Mouse (Mus musculus): Measurements from ENCODE around the gene Shq1. TPM values are rescaled to one million over a fixed set of nuclear protein-coding genes. Genes with fewer than 3 reads are reported as not detected.

The Shq1 gene
- polyA plus RNA-seq, 1 experiment from 2014 or later: 14.3 TPM

DNA sequence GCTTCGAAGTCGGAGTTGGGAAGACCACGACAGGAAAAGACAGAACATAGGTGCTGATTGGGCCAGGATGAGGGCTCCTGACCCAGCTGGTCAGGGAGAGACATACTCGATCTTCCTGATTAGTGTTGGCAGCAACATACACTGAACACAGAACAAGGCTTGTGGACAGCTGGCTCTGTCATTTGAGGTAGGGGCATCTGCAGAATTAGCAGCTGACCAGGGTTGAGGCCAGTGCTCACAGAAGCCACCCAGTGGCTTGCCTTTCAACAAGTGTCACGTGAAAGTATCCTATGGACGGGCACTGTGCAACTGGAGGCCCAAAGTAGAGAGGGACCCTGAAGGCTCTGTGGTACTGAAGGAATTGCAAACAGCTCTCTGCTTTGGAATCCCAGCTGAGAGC is 104.2 kb downstream of the Shq1 start:
- Histone ChIP-seq H3K9ac (replicated peaks; ENCODE audit: low read depth, low read length) (no peak overlapping the region), H3K36me3 (ENCODE audit: control insufficient read depth, insufficient read depth) (no peaks in the 10 kb centered on the region), H3K27me3 (replicated peaks; ENCODE audit: control insufficient read depth, insufficient read depth, low read length) (no peaks in the 10 kb centered on the region), H3K4me3 (replicated peaks; ENCODE audit: low read length) (no peak overlapping the region), H3K4me2 (ENCODE audit: low read length) (no peak overlapping the region), H3K9me3 (ENCODE audit: control insufficient read depth, low read length) (no peaks in the 10 kb centered on the region), H3K4me1 (replicated peaks; ENCODE audit: control insufficient read depth, insufficient read depth, low read length) (peaks cover 21% of the 10 kb centered on the region), H3K27ac (ENCODE audit: low read length) (no peak overlapping the region)
- 78% methylated on average over 6 of the region's 6 CpGs for WGBS
- ATAC-seq: no peak

DNA sequence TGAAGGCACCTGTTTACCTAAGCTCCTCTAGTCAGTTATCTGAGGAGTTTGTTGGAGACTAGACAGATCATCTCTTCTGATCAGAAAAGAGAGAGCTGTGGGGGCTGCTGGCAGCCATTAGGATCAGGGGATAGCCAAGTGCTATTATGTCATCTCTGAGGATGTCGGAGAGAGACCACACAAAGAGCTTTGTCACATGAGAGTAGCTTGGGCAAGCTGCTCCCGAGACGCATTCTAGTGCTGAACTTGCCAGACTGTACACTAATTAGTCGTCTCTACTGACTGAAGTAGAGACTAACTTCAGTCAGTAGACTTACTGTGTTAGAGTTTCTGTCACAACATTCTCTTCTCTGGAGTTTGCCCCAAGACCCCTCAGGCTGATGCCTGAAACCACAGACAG is 106.4 kb downstream of the Shq1 start:
- H3K9ac ChIP-seq (replicated peaks; ENCODE audit: low read depth, low read length): no peak overlapping the region
- WGBS: 10% methylated on average over 4 of the region's 4 CpGs
- no peak overlapping the region for H3K4me2 ChIP-seq (ENCODE audit: low read length)
- no peak for ATAC-seq
- H3K4me3 ChIP-seq (replicated peaks; ENCODE audit: low read length): no peak overlapping the region
- H3K27me3 ChIP-seq (replicated peaks; ENCODE audit: control insufficient read depth, insufficient read depth, low read length): no peaks in the 10 kb centered on the region
- H3K36me3 ChIP-seq (ENCODE audit: control insufficient read depth, insufficient read depth): no peaks in the 10 kb centered on the region
- no peak overlapping the region; the same call in 1 of the 2 replicates for H3K27ac ChIP-seq (ENCODE audit: low read length)
- peaks cover 21% of the 10 kb centered on the region for H3K4me1 ChIP-seq (replicated peaks; ENCODE audit: control insufficient read depth, insufficient read depth, low read length)
- H3K9me3 ChIP-seq (ENCODE audit: control insufficient read depth, low read length): no peaks in the 10 kb centered on the region

DNA sequence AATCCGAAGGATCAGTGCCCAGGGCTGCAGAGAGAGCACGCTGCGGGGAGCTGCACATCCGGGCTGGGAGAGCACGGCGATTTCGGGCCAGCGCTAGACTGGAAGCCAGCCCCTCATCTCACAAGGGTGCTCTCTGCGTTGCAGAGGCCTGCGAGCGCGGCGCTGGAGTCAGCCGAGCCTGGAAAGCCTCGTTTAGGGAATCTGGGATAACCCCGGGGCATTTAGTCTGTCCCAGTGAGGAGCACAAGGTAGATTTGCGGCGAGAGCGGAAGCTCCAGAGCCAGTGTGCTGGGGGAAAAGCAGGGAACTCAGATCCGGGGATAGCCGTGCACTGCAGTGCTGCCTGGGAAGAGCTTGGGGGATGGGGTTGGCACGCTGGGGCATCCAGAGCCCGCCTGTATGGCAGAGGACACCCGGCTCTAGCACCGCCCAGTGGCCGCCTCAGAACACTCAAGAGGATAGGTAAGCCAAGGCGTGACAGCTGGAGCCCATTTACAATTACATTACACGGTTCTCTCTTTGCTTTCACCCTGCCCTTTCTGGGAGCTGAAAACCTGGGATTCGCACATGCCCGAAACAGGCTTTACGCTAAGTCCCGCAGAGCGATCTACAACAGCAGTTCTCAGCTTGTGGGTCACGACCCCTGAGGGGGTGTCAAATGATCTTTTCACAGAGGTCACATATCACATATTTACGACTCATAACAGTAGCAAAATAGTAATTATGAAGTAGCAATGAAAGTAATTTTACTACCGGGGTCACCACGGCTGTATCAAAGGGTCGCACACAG is 107.2 kb downstream of the Shq1 start:
- Histone ChIP-seq H3K4me1 (replicated peaks; ENCODE audit: control insufficient read depth, insufficient read depth, low read length) (peaks cover 21% of the 10 kb centered on the region), H3K4me3 (replicated peaks; ENCODE audit: low read length) (peak overlapping the region; percentile 58), H3K9me3 (ENCODE audit: control insufficient read depth, low read length) (no peaks in the 10 kb centered on the region), H3K27me3 (replicated peaks; ENCODE audit: control insufficient read depth, insufficient read depth, low read length) (no peaks in the 10 kb centered on the region), H3K27ac (ENCODE audit: low read length) (peak overlapping the region; percentile 90), H3K4me2 (ENCODE audit: low read length) (peak overlapping the region; percentile 100), H3K36me3 (ENCODE audit: control insufficient read depth, insufficient read depth) (no peaks in the 10 kb centered on the region), H3K9ac (replicated peaks; ENCODE audit: low read depth, low read length) (peak overlapping the region; percentile 82)
- 9% methylated on average over 38 of the region's 38 CpGs for WGBS
- peak; percentile 94 for ATAC-seq

DNA sequence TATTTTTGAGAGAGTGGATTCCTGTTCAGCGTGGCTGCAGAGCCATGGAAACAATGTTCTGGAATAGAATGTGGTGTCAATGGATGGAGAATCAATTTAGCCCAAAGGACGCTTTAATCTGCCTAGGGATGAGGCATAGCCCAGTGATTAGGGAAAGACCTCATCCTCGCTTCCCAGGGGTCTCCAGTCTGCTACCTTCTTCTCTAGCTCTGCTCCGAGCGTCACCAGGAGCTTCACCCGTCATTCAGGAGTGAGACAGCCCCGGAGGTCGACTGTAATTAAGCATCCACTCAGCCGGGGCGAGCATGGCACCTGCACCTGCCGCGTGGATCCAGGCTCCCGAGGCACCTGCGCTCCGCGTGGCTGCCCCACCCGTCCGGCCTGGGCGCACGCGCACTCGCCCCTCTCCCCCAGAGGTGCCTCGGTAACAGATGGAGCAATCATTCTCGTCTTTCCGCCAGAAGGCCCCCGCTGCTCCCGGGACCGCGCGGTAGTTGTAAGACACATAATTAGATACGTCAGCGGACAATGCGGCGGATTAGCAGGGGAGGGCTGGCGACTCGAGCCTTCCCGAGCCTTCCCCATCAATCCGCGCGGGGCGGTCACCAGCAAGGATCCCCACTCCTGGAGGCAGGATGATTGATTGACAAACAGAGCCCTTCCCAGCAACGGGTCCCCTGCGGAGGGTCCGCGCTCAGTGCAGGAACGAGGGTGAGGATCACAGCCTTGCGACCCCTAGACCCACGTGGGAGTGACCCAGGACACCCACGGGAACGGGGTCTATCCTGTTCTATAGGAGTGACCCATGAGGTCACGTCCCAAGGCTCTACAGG is 108.0 kb downstream of the Shq1 start:
- H3K4me1 ChIP-seq (replicated peaks; ENCODE audit: control insufficient read depth, insufficient read depth, low read length): peaks cover 24% of the 10 kb centered on the region
- no peaks in the 10 kb centered on the region for H3K9me3 ChIP-seq (ENCODE audit: control insufficient read depth, low read length)
- peak overlapping the region; percentile 82 for H3K9ac ChIP-seq (replicated peaks; ENCODE audit: low read depth, low read length)
- H3K27ac ChIP-seq (ENCODE audit: low read length): peak overlapping the region; percentile 90
- peak; percentile 55 for ATAC-seq
- H3K27me3 ChIP-seq (replicated peaks; ENCODE audit: control insufficient read depth, insufficient read depth, low read length): no peaks in the 10 kb centered on the region
- H3K4me2 ChIP-seq (ENCODE audit: low read length): peak overlapping the region; percentile 100
- under 1% methylated on average over 51 of the region's 51 CpGs for WGBS
- H3K4me3 ChIP-seq (replicated peaks; ENCODE audit: low read length): peak overlapping the region; percentile 58
- H3K36me3 ChIP-seq (ENCODE audit: control insufficient read depth, insufficient read depth): no peaks in the 10 kb centered on the region

GRCm38 (mm10) chr6:100558057-100558456 is 112.9 kb downstream of the Shq1 start:
- ATAC-seq: peak; percentile 68

GRCm38 (mm10) chr6:100542154-100542997 is 128.6 kb downstream of the Shq1 start:
- H3K9me3 ChIP-seq (ENCODE audit: control insufficient read depth, low read length): no peaks in the 10 kb centered on the region
- no peaks in the 10 kb centered on the region for H3K36me3 ChIP-seq (ENCODE audit: control insufficient read depth, insufficient read depth)
- peaks cover 4% of the 10 kb centered on the region; the same call in 1 of the 2 replicates for H3K4me1 ChIP-seq (replicated peaks; ENCODE audit: control insufficient read depth, insufficient read depth, low read length)
- 54% methylated on average over 15 of the region's 15 CpGs for WGBS
- H3K4me3 ChIP-seq (replicated peaks; ENCODE audit: low read length): no peak overlapping the region
- H3K27ac ChIP-seq (ENCODE audit: low read length): no peak overlapping the region
- ATAC-seq: no peak
- H3K27me3 ChIP-seq (replicated peaks; ENCODE audit: control insufficient read depth, insufficient read depth, low read length): no peaks in the 10 kb centered on the region
- no peak overlapping the region for H3K4me2 ChIP-seq (ENCODE audit: low read length)
- H3K9ac ChIP-seq (replicated peaks; ENCODE audit: low read depth, low read length): no peak overlapping the region

More at GRCm38 (mm10) chr6:100558057-100558456, 112.9 kb downstream of the Shq1 start:
- Histone ChIP-seq H3K27ac (ENCODE audit: low read length) (no peak overlapping the region), H3K4me2 (ENCODE audit: low read length) (no peak overlapping the region), H3K27me3 (replicated peaks; ENCODE audit: control insufficient read depth, insufficient read depth, low read length) (no peaks in the 10 kb centered on the region), H3K9ac (replicated peaks; ENCODE audit: low read depth, low read length) (no peak overlapping the region), H3K36me3 (ENCODE audit: control insufficient read depth, insufficient read depth) (no peaks in the 10 kb centered on the region), H3K9me3 (ENCODE audit: control insufficient read depth, low read length) (no peaks in the 10 kb centered on the region), H3K4me3 (replicated peaks; ENCODE audit: low read length) (no peak overlapping the region), H3K4me1 (replicated peaks; ENCODE audit: control insufficient read depth, insufficient read depth, low read length) (peaks cover 11% of the 10 kb centered on the region)
- 41% methylated on average over 8 of the region's 8 CpGs for WGBS

- Histone ChIP-seq H3K4me3 (replicated peaks; ENCODE audit: low read length) (no peak overlapping the region), H3K9ac (replicated peaks; ENCODE audit: low read depth, low read length) (no peak overlapping the region), H3K9me3 (ENCODE audit: control insufficient read depth, low read length) (no peaks in the 10 kb centered on the region), H3K27ac (ENCODE audit: low read length) (no peak overlapping the region), H3K27me3 (replicated peaks; ENCODE audit: control insufficient read depth, insufficient read depth, low read length) (no peaks in the 10 kb centered on the region), H3K36me3 (ENCODE audit: control insufficient read depth, insufficient read depth) (no peaks in the 10 kb centered on the region), H3K4me1 (replicated peaks; ENCODE audit: control insufficient read depth, insufficient read depth, low read length) (peaks cover 4% of the 10 kb centered on the region; the same call in 1 of the 2 replicates), H3K4me2 (ENCODE audit: low read length) (no peak overlapping the region)
- 43% methylated on average over 4 of the region's 4 CpGs for WGBS
- no peak for ATAC-seq
These were observed 131.3 kb downstream of the Shq1 start for GRCm38 (mm10) chr6:100539698-100540097.

- H3K4me2 ChIP-seq (ENCODE audit: low read length): no peak overlapping the region
- no peak overlapping the region for H3K9ac ChIP-seq (replicated peaks; ENCODE audit: low read depth, low read length)
- peaks cover 4% of the 10 kb centered on the region; the same call in 1 of the 2 replicates for H3K4me1 ChIP-seq (replicated peaks; ENCODE audit: control insufficient read depth, insufficient read depth, low read length)
- no peaks in the 10 kb centered on the region for H3K36me3 ChIP-seq (ENCODE audit: control insufficient read depth, insufficient read depth)
- no peak overlapping the region for H3K27ac ChIP-seq (ENCODE audit: low read length)
- WGBS: 53% methylated on average over 7 of the region's 7 CpGs
- H3K4me3 ChIP-seq (replicated peaks; ENCODE audit: low read length): no peak overlapping the region
- no peaks in the 10 kb centered on the region for H3K9me3 ChIP-seq (ENCODE audit: control insufficient read depth, low read length)
- no peaks in the 10 kb centered on the region for H3K27me3 ChIP-seq (replicated peaks; ENCODE audit: control insufficient read depth, insufficient read depth, low read length)
- ATAC-seq: no peak; the same call in 1 of the 2 replicates
These were observed 132.4 kb downstream of the Shq1 start for GRCm38 (mm10) chr6:100538570-100538969.

Data from forebrain, embryonic 16.5 days (tissue).